Mouse (Mus musculus): ENCODE results near the gene Bgn. TPM values are rescaled to one million over a fixed set of nuclear protein-coding genes. Genes with fewer than 3 reads are reported as not detected.

Bgn gene
- polyA plus RNA-seq, 1 experiment from 2014 or later, result 18.6 TPM

Other genes starting within 250 kb of the Bgn start
- gene Xlr4c, start 240.5 kb upstream of the Bgn start, polyA plus RNA-seq (2016; fragmentation: Nextera tagmentation; extraction: Ambion mirVana), result 0.25 and 0.34 TPM in 2 replicates
- not detected in 2 replicates for gene Xlr3c, start 218.2 kb upstream of the Bgn start, polyA plus RNA-seq (2016; fragmentation: Nextera tagmentation; extraction: Ambion mirVana)
- not detected in 2 replicates for gene Xlr5a, start 190.6 kb upstream of the Bgn start, polyA plus RNA-seq (2016; fragmentation: Nextera tagmentation; extraction: Ambion mirVana)
- gene Xlr5c, start 190.6 kb upstream of the Bgn start, polyA plus RNA-seq (2016; fragmentation: Nextera tagmentation; extraction: Ambion mirVana), result not detected in 2 replicates
- gene Gm45015, start 146.8 kb upstream of the Bgn start, polyA plus RNA-seq (2016; fragmentation: Nextera tagmentation; extraction: Ambion mirVana), result not detected in 2 replicates
- gene Zfp275, start 141.0 kb upstream of the Bgn start, polyA plus RNA-seq (2016; fragmentation: Nextera tagmentation; extraction: Ambion mirVana), result 12.7 and 13.6 TPM in 2 replicates
- not detected in 2 replicates for gene Gm18336, start 84.9 kb upstream of the Bgn start, polyA plus RNA-seq (2016; fragmentation: Nextera tagmentation; extraction: Ambion mirVana)
- gene Zfp92, start 72.5 kb upstream of the Bgn start, polyA plus RNA-seq (2016; fragmentation: Nextera tagmentation; extraction: Ambion mirVana), result 0.13 TPM in 1 of 2 replicates, not detected in the other
- gene Trex2, start 48.3 kb upstream of the Bgn start, polyA plus RNA-seq (2016; fragmentation: Nextera tagmentation; extraction: Ambion mirVana), result not detected in 2 replicates
- 83.7 and 90.0 TPM in 2 replicates for gene Haus7, start 24.6 kb upstream of the Bgn start, polyA plus RNA-seq (2016; fragmentation: Nextera tagmentation; extraction: Ambion mirVana)
- 0.11 and 0.21 TPM in 2 replicates for gene Atp2b3, start 19.5 kb downstream of the Bgn start, polyA plus RNA-seq (2016; fragmentation: Nextera tagmentation; extraction: Ambion mirVana)
- 26.1 and 65.3 TPM in 2 replicates for gene Dusp9, start 155.8 kb downstream of the Bgn start, polyA plus RNA-seq (2016; fragmentation: Nextera tagmentation; extraction: Ambion mirVana)
- gene Pnck, start 176.5 kb downstream of the Bgn start, polyA plus RNA-seq (2016; fragmentation: Nextera tagmentation; extraction: Ambion mirVana), result 7.3 and 8.0 TPM in 2 replicates
- gene Slc6a8, start 189.5 kb downstream of the Bgn start, polyA plus RNA-seq (2016; fragmentation: Nextera tagmentation; extraction: Ambion mirVana), result 5.8 and 6.2 TPM in 2 replicates
- gene Bcap31, start 232.6 kb downstream of the Bgn start, polyA plus RNA-seq (2016; fragmentation: Nextera tagmentation; extraction: Ambion mirVana), result 178 and 211 TPM in 2 replicates
- 9.8 and 11.7 TPM in 2 replicates for gene Abcd1, start 233.0 kb downstream of the Bgn start, polyA plus RNA-seq (2016; fragmentation: Nextera tagmentation; extraction: Ambion mirVana)

Data from heart, embryonic 10.5 days (tissue).